Mouse (Mus musculus) bone marrow macrophage, adult 2 months (primary cell): ENCODE measurements around the gene Hpse2.

Experiments used
- CTCF ChIP-seq: IDR thresholded peaks from 2 replicates; pipeline ENCODE4 v1.5.1; 2012; ENCODE audit warnings: low read depth, mild to moderate bottlenecking, low read length, moderate library complexity
- POLR2A ChIP-seq: IDR thresholded peaks from 2 replicates; pipeline ENCODE4 v1.6.1; 2012; ENCODE audit warnings: mild to moderate bottlenecking, low read depth, low read length, borderline replicate concordance

GRCm38 (mm10) chr19:42777801-42778200 is 610.4 kb downstream of the Hpse2 start:
- TF ChIP-seq POLR2A, result no peak
- peak; percentile 65 for TF ChIP-seq CTCF
